Mouse (Mus musculus) testis, adult 2 months (tissue): ENCODE results near the gene Nt5c.

Experiments used
- CTCF ChIP-seq: fragments of 200-500 bp; IDR thresholded peaks from 2 replicates; pipeline ENCODE4 v1.5.1; 2012; ENCODE audit warnings: low read depth, mild to moderate bottlenecking, inconsistent platforms, low read length, moderate library complexity; ENCODE audit not compliant: control insufficient read depth, insufficient read depth, insufficient replicate concordance
- POLR2A ChIP-seq: fragments of 200-500 bp; IDR thresholded peaks from 2 replicates; pipeline ENCODE4 v1.6.1; 2012; ENCODE audit warnings: low read depth, mild to moderate bottlenecking, inconsistent platforms, low read length, moderate library complexity; ENCODE audit not compliant: control insufficient read depth

DNA sequence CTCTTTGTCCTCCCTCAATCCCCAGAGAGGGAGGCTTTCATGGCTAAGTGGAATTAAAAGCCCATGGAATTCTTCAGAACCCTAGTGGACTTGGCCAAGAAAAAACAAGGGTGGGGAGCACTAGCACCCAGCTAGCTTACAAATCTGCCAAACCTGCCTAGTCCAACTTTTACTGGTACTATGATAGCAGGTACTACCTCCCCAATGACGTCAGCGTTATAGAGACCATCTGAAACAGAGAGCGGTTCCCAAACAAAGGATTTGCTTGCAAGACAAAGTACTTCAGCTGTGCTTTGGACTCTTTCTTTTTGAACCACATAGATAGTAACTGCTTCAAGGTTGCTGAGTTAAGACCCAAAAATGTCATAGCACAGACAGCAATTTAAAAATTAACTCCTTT is 20.3 kb upstream of the Nt5c start:
- TF ChIP-seq POLR2A (no peak), CTCF (no peak)
